Mouse (Mus musculus) regulatory T cell (primary cell): ENCODE results near the gene Rab2b.

Experiments used
- in situ Hi-C: fragments of 300-600 bp; cut with MboI, MseI; formaldehyde crosslinking; loops from one replicate; pipeline ENCODE4 v1.15.1; 2025; ENCODE audit warnings: high pct_unique_total_duplicates

Gene Rab2b

DNA sequence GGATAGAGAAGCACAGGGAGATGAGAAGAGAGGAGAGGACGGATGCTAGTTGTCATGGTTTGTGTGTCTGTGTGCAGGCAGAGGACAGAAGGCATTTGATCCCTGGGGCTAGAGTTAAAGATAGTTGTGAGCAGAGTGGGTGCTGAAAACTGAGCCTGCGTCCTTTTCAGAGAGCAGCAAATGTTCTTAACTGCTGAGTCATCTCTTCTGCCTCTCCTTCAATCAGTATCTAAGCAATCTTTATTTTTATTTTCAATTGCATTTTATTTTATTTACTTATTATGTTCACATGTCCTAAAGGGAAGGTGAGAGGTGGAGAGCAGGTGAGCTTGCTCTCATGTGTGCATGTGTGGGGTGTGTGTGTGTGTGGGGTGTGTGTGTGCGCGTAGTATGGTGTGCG lies 4.3 kb upstream of the Rab2b start:
- in situ Hi-C loops: no loop called here

DNA sequence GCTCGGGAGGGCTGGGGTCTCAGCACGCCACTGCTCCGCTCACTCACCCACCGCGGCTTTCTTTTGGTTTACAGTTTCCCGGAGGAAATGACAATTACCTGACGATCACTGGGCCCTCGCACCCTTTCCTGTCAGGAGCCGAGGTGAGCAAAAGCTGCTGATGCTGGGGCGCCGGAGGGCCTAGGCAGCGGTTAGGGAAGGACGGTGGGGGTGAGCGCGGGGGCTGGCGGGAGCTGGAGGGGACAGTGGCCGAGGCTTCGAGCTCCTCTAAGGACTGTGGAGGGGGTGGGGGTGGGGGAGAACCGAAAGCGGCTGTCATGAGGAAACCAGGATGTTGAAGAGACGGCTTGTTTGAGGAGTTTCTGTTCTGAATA lies 389 bp upstream of the Rab2b start:
- in situ Hi-C loops: loop anchor here (5.0 to 10.0 kb wide), 2 partner anchors 82 to 1275 kb away; partner anchors contain the start of genes Rnase10 and Supt16

DNA sequence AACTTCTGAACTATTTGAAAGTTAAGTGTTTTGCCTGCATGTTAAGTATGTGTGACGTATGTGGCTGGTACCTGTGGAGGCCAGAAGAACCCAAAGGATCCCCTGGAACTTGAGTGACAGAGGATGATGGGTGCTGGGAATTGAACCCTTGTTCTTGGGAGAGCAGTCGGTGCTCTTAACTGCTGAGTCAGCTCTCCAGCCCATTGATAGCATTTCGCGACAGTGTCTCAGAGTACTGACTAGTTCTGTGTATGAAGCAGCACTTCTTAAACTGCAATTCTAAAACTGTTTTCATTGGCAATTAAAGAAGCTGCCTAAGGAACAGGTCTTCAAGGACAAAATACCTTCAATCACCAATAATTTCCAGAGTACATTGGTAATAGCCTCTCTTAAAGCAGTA lies 2.1 kb downstream of the Rab2b start:
- in situ Hi-C loops: loop anchor here (5.0 to 10.0 kb wide), 2 partner anchors 80 to 1272 kb away; partner anchors contain the start of genes Rnase10 and Supt16

DNA sequence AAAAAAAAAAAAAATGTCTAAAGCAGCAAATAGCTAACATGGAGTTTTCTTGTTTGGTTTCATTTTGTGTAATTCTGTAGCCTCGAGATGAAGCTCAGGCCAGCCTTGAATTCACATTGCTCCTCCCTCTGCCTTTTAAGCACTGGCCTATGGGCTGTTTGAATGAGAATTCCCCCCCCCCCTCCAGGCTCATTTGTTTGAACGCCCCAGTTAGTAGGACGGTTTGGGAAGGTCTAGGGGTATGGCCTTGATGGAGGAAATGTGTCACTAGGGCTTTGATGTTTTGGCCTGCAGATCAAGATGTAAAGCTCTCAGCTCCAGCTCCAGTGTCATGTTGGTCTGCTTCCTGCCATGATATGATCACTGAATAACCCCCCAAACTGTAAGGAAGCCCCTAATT lies 6.6 kb downstream of the Rab2b start:
- in situ Hi-C loops: loop anchor here (10.0 kb wide), 1 partner anchor 1268 kb away; the partner anchor contains the start of gene Rnase10

DNA sequence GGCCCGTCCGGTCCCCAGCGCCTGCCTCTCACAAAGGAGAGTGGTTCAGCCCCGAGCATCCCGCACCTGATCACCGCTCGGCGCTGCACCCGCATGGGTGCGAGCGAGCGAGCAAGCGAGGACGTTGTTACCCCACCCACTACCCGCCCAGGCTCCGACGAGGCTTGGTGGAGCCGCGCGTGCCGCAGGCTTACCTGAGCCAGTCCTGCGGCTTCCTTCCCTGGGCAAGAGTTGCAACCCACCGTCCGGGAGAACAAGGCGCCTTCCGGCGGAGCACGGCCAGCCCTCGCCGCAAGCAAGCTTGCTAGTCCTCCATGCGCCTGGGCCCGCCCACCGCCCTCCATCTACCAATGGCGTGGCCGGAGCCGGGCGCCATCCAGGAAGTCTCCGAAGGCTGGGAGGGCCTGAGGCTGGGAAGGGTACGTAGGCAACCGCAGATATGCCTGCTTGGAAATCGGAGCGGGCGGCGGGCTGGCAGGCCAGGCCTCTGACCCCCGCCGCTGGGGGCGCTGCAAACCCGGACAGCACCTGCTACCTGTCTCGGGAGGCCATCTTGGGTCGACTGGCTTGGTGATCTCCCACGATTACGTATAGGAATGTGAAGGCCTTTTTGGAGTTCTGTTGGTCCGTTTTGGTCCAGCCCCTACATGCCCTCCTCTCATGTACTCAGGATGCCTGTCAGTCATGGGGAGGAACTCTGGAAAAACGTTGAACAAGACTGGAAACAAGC lies 21.7 kb downstream of the Rab2b start, which contains the start of gene Chd8:
Gene Chd8, minus strand, starts transcription at position 297 of the 730 bp plus-strand sequence.
- in situ Hi-C loops: no loop called here

DNA sequence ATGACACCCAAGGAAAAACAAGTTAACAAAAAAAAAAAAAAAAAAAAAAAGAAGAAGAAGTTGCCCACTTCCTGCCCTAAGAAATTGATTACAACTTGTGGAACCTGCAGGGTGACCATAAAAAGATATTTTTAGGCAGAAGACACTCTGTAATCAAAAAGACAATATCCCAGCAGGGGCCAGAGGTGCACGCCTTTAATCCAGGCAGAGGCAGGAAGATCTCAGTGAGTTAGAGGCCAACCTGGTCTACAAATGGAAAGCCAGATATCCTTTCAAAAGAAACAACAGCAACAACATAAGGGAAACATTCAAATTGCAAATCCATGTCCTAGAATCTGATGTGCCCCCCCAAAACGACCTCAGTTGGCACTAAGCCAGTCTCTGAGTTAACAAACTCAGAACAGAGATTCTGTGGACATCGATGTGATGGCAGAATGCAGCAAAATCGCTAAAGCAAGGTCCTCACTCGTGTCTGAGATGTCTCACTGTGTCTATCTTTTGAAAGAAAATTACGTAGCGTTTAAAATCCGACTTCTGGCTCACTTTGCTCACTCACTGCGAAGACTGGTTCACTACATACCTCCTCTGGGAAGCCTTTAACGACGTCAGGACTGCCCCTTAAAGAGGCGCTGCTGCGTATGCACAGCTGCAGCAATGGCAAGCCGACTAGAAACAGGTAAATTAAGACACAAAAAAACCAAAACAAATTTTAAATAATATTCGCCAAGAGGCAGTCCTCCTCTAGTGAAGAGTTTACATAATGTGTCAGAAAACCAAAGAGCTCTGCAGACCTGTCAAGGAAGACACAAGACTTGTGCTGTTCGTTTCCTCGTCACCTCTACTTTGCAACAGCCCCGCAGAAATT lies 22.8 kb downstream of the Rab2b start:
- in situ Hi-C loops: no loop called here

DNA sequence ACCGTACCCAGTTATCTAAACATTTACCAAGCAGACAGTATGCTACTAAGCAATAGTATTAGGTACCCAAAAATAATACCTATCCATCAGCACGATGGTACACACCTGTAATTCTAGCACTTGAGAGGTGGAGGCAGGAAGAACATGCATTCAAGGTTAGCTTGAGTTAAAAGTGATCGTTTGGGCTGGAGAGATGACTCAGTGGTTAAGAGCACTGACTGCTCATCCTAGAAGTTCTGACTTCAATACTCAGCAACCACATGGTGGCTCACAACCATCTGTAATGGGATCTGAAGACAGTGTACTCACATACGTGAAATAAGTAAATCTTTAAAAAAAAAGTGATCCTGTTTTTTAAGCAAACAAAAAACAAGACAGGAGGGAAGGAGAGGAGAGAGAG lies 33.2 kb downstream of the Rab2b start:
- in situ Hi-C loops: no loop called here

DNA sequence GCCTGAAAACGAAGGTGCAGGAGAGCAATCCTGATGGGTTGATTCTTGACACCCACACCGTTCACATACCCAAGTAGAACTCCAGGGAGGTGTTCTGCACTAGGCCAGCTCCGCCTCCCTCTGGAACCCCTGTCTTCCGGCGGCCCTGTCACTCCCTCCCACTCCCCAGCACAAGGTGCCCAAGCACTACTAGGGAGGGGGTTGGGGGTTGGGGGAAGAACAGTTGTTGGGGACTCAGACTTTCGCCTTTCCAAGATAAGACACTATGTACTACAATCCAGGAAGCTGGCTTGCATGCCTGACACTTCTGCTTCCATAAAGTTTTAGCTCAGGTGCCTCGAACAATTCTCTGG lies 34.7 kb downstream of the Rab2b start:
- in situ Hi-C loops: no loop called here

DNA sequence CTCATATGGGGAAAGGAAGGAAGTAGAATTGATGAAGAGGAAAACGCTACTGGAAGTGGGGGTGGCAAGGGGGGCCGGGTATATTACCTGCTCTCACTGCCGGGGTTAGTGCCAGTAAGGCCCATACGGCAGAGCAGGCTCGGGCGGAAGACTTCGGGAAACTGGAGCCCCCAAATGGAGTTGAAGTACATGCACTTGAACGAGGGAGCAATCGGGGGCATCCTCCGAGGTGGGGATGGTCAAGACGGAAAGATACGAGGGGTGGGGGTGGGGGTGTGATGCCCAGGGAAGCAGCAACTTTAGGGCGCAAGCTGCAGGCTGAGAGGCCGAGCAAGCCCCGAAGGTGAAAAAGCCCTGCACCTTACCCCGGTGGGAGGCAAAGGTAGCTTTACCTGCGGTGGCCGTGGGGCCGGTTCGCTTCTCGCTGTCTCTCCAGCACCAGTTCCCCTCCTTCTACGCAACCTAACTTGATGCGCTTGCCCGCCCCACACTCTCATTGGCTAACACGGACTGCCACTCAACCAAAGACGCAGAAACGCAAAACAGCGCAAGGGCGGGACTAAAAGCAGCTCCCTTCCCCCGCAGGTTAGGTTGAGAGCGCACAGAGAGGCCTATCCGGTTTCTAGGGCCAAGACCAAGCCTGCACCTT lies 35.2 kb downstream of the Rab2b start:
- in situ Hi-C loops: no loop called here

DNA sequence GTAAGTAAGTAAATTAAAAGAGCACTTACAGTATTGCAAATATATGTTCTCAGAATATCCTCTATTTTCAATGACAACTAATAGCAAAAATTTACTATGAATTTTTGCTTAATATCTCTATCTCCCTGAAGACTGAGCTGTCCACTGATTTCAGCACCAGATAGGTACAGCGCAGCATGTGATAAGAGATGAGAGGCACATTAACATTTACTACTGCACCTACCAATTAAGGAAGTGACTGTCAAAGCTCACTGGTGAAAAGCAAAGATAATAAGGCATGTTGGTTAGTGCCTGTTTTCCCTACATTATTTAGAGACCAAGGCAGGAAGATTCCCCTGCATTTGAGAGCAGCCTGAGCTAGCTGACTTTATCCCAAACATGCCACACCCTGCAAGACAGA lies 43.1 kb downstream of the Rab2b start:
- in situ Hi-C loops: no loop called here

DNA sequence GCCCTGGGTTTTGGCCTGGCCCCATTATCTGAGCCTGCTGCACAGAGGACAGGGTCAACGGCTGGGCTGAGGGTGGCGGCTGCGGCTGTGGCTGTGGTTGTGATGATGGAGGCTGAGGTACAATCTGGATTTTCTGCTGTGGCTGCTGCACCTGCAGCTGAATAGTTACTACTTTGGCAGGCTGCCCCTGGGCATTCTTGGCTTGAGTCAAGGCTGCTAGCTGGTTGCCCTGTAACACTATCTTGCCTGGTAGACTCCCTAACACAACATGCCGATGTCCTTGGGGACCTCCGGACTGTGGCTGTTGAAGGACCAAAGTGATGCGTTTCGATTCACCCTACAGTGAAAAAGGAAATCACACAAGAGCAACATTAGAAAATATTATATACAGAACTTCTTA lies 44.2 kb downstream of the Rab2b start:
- in situ Hi-C loops: no loop called here

DNA sequence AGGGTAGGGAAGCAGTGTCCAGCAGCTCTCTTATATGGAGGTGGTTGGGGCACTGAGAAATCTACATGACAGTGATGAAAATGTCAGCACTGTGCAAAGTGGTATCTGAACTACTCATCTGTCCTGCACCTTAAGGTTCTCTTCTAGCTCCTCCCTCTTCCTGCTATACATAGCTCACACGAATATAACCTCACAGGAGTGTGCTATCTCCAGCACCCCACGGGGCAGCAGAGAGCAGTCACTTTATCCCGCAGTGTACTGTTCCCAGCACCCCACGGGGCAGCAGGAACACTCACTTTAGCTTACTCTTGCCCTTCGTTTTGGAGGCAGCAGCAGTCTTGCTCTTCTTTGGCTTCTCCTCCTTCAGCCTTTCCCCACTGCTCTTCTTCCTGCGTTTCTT lies 47.1 kb downstream of the Rab2b start:
- in situ Hi-C loops: no loop called here

DNA sequence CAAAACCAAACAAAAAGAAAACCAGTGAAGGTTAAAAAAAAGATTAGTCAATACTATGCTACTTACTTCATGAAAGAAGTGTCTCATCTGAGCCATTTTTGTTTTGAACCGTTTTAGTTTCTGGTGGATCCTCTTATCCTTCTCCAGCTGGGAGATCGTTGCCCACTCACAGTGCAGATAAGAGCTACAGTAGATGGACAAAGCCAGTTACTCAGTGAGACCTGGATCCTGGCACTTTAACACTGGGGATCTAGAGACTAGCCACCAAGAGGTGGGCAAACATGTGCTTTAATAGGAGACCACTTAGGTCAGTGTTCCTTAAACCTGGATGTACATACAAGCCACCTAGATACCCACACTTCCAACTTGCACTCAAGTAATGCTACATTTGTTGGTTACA lies 53.4 kb downstream of the Rab2b start:
- in situ Hi-C loops: no loop called here

DNA sequence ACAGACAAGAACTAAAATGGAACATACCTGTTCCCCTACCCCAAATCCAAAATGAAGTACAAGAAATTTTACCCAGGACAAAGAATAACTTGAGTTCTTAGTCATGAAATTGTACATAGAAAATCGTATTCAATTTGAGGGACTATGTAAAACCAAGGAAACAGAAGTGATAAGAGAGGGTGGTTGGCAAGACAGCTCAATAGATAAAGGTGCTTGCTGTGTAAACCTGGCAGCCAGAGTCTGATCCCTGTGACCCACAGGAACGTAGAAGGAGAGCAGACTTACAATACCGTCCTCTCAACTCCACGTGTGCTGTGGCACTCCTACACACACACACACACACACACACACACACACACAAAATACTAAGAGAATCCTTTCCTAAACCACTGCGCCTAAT lies 62.1 kb downstream of the Rab2b start:
- in situ Hi-C loops: loop anchor here (5.0 kb wide), 1 partner anchor 45 kb away; no protein-coding TSS in a partner anchor
